Mouse (Mus musculus) testis, postnatal 14 days (tissue): ENCODE measurements around the gene Nr0b2.

Experiments
- DNase-seq: peaks from one replicate; pipeline ENCODE4 v3.0.0; 2021; ENCODE audit warnings: low spot score

Nr0b2 gene

GRCm38 (mm10) chr4:133561622-133562021 lies 8.4 kb downstream of the Nr0b2 start:
- DNase-seq, result no peak

GRCm38 (mm10) chr4:133563123-133563571 lies 10.0 kb downstream of the Nr0b2 start:
- peak; percentile 86 for DNase-seq

- DNase-seq, result no peak
Observed at GRCm38 (mm10) chr4:133567251-133567650, 14.1 kb downstream of the Nr0b2 start.

- DNase-seq, result no peak
Observed at GRCm38 (mm10) chr4:133569291-133570065, 16.3 kb downstream of the Nr0b2 start.

GRCm38 (mm10) chr4:133570066-133570466 lies 16.9 kb downstream of the Nr0b2 start:
- no peak for DNase-seq

- DNase-seq, result peak; percentile 92
Observed at GRCm38 (mm10) chr4:133574070-133574842, 21.1 kb downstream of the Nr0b2 start, which contains the start of gene Gpatch3. Gene Gpatch3, plus strand, starts transcription at chr4:133574745.

- no peak for DNase-seq
Observed at GRCm38 (mm10) chr4:133574843-133575202, 21.6 kb downstream of the Nr0b2 start.

- DNase-seq, result no peak
Observed at GRCm38 (mm10) chr4:133577983-133578382, 24.8 kb downstream of the Nr0b2 start.

- DNase-seq, result no peak
Observed at GRCm38 (mm10) chr4:133583690-133584058, 30.5 kb downstream of the Nr0b2 start.

GRCm38 (mm10) chr4:133584059-133584951 lies 31.1 kb downstream of the Nr0b2 start, which contains the start of gene Gpn2:
Gene Gpn2, plus strand, starts transcription at chr4:133584362.
- peak; percentile 86 for DNase-seq

- DNase-seq, result no peak
Observed at GRCm38 (mm10) chr4:133592570-133592969, 39.4 kb downstream of the Nr0b2 start.

GRCm38 (mm10) chr4:133595538-133595937 lies 42.4 kb downstream of the Nr0b2 start:
- no peak for DNase-seq

- DNase-seq, result no peak
Observed at GRCm38 (mm10) chr4:133596084-133596483, 42.9 kb downstream of the Nr0b2 start.

- no peak for DNase-seq
Observed at GRCm38 (mm10) chr4:133598616-133599015, 45.4 kb downstream of the Nr0b2 start.

GRCm38 (mm10) chr4:133599116-133599515 lies 45.9 kb downstream of the Nr0b2 start:
- DNase-seq, result no peak

GRCm38 (mm10) chr4:133599571-133600073 lies 46.4 kb downstream of the Nr0b2 start:
- peak; percentile 91 for DNase-seq

- no peak for DNase-seq
Observed at GRCm38 (mm10) chr4:133600306-133600705, 47.1 kb downstream of the Nr0b2 start.

GRCm38 (mm10) chr4:133601721-133602218 lies 48.6 kb downstream of the Nr0b2 start, which contains the start of gene Sfn:
Gene Sfn, minus strand, starts transcription at chr4:133602168.
- DNase-seq, result peak; percentile 77

- DNase-seq, result no peak
Observed at GRCm38 (mm10) chr4:133603056-133603455, 49.9 kb downstream of the Nr0b2 start.

GRCm38 (mm10) chr4:133604175-133604574 lies 51.0 kb downstream of the Nr0b2 start:
- no peak for DNase-seq

- no peak for DNase-seq
Observed at GRCm38 (mm10) chr4:133604856-133605255, 51.7 kb downstream of the Nr0b2 start.

GRCm38 (mm10) chr4:133605330-133605729 lies 52.2 kb downstream of the Nr0b2 start:
- DNase-seq, result no peak
